Mouse (Mus musculus) forebrain, embryonic 11.5 days (tissue): ENCODE measurements at regions not wholly inside any gene's neighbourhood (a gene's known extent, or its start where the extent isn't known, plus 50 kb on each side); places are given as distances from the start of the nearest gene placed in this dataset.
A peak's percentile ranks its signal among the peaks of the same experiment; 100 is the strongest.
"Not testable (repeated sequence)": the region's sequence is repeated elsewhere in the genome, so short reads cannot be mapped to it uniquely, and the experiment has no call there.

ENCODE experiments used
- ATAC-seq: fragments of 200-750 bp; cut with Nextera tagmentation; replicated peaks from 2 replicates; pipeline ENCODE4 v1.8.0; 2017; ENCODE audit warnings: moderate TSS enrichment; ENCODE audit not compliant: low FRiP score
- DNase-seq: peaks from one replicate; pipeline ENCODE4 v3.0.0-alpha.2; 2017; ENCODE audit warnings: low spot score
- H3K27ac ChIP-seq: fragments of 300-500 bp; sonication (generic); 2 replicates; pipeline ENCODE4 v1.5.1; 2014; ENCODE audit warnings: low read depth, low read length
- H3K27me3 ChIP-seq: fragments of 300-500 bp; sonication (generic); 2 replicates; pipeline ENCODE4 v1.6.1; 2014; ENCODE audit warnings: mild to moderate bottlenecking, low read length, mixed read lengths; ENCODE audit not compliant: control insufficient read depth, insufficient read depth
- H3K36me3 ChIP-seq: fragments of 300-500 bp; sonication (generic); 2 replicates; pipeline ENCODE4 v1.6.1; 2014; ENCODE audit warnings: mild to moderate bottlenecking, low read length, moderate library complexity, mixed read lengths; ENCODE audit not compliant: control insufficient read depth, insufficient read depth
- H3K4me1 ChIP-seq: fragments of 300-500 bp; sonication (generic); replicated peaks from 2 replicates; pipeline ENCODE4 v1.6.1; 2014; ENCODE audit warnings: low read length, mixed read lengths; ENCODE audit not compliant: control insufficient read depth, insufficient read depth
- H3K4me2 ChIP-seq: fragments of 300-500 bp; sonication (generic); 2 replicates; pipeline ENCODE4 v1.6.1; 2014; ENCODE audit warnings: low read depth, mild to moderate bottlenecking, low read length, moderate library complexity, mixed read lengths; ENCODE audit not compliant: severe bottlenecking
- H3K4me3 ChIP-seq: fragments of 300-500 bp; sonication (generic); 2 replicates; pipeline ENCODE4 v1.5.1; 2014; ENCODE audit warnings: low read depth, low read length
- H3K9ac ChIP-seq: fragments of 300-500 bp; sonication (generic); 2 replicates; pipeline ENCODE4 v1.6.1; 2014; ENCODE audit warnings: low read length
- H3K9me3 ChIP-seq: fragments of 300-500 bp; sonication (generic); 2 replicates; pipeline ENCODE4 v1.6.1; 2016; ENCODE audit warnings: low read length, mixed read lengths; ENCODE audit not compliant: control insufficient read depth
- WGBS: fragments of 180-500 bp; shearing (Covaris S2); extraction: QIAGEN DNeasy Blood & Tissue Kit; methylation state at CpG from one replicate; pipeline ENCODE4 v1.1.7; 2014; 5-methylcytosine and 5-hydroxymethylcytosine counted together

GRCm38 (mm10) chr6:13763636-13764035 is 76.1 kb downstream of the Gpr85 start:
- H3K4me2 ChIP-seq, ATAC-seq, H3K27ac ChIP-seq, H3K36me3 ChIP-seq, H3K9me3 ChIP-seq, H3K9ac ChIP-seq, H3K27me3 ChIP-seq, H3K4me1 ChIP-seq, H3K4me3 ChIP-seq, DNase-seq: not testable (repeated sequence)
- 92% methylated on average over 4 of the region's 4 CpGs for WGBS

- ATAC-seq: no peak
- no peak overlapping the region for H3K4me2 ChIP-seq
- H3K4me1 ChIP-seq: no peaks in the 10 kb centered on the region
- no peak overlapping the region for H3K27ac ChIP-seq
- H3K36me3 ChIP-seq: no peaks in the 10 kb centered on the region
- H3K9me3 ChIP-seq: no peaks in the 10 kb centered on the region
- H3K4me3 ChIP-seq: no peak overlapping the region
- DNase-seq: no peak
- no peak overlapping the region for H3K9ac ChIP-seq
- H3K27me3 ChIP-seq: no peaks in the 10 kb centered on the region
- 86% methylated on average over 2 of the region's 2 CpGs for WGBS
Observed at GRCm38 (mm10) chr6:13759431-13759830, 80.3 kb downstream of the Gpr85 start.

- Histone ChIP-seq H3K36me3 (no peaks in the 10 kb centered on the region), H3K4me2 (no peak overlapping the region), H3K9me3 (no peaks in the 10 kb centered on the region), H3K27me3 (no peaks in the 10 kb centered on the region), H3K4me3 (no peak overlapping the region), H3K9ac (no peak overlapping the region), H3K4me1 (no peaks in the 10 kb centered on the region), H3K27ac (no peak overlapping the region)
- DNase-seq: no peak
- ATAC-seq: no peak
Observed at GRCm38 (mm10) chr6:13758946-13759345, 80.8 kb downstream of the Gpr85 start.

GRCm38 (mm10) chr6:13748931-13749638 is 71.3 kb upstream of the Bmt2 start:
- no peak for DNase-seq
- ATAC-seq: peak; percentile 32; the same call in 1 of the 2 replicates
- no peaks in the 10 kb centered on the region for H3K4me1 ChIP-seq
- H3K4me3 ChIP-seq: no peak overlapping the region
- no peak overlapping the region for H3K4me2 ChIP-seq
- H3K9me3 ChIP-seq: no peaks in the 10 kb centered on the region
- H3K27me3 ChIP-seq: no peaks in the 10 kb centered on the region
- no peaks in the 10 kb centered on the region for H3K36me3 ChIP-seq
- 44% methylated on average over 7 of the region's 7 CpGs for WGBS
- no peak overlapping the region for H3K9ac ChIP-seq
- H3K27ac ChIP-seq: no peak overlapping the region

- 5% methylated on average over 8 of the region's 8 CpGs for WGBS
- ATAC-seq (peak; percentile 56; the same call in 1 of the 2 replicates), DNase-seq (no peak)
- H3K4me3 ChIP-seq: no peak overlapping the region
- H3K4me1 ChIP-seq: no peaks in the 10 kb centered on the region
- no peaks in the 10 kb centered on the region for H3K27me3 ChIP-seq
- no peak overlapping the region for H3K27ac ChIP-seq
- no peaks in the 10 kb centered on the region for H3K36me3 ChIP-seq
- no peaks in the 10 kb centered on the region for H3K9me3 ChIP-seq
- no peak overlapping the region for H3K9ac ChIP-seq
- no peak overlapping the region for H3K4me2 ChIP-seq
Observed at GRCm38 (mm10) chr6:13747969-13748368, 70.2 kb upstream of the Bmt2 start.

- no peak overlapping the region for H3K4me3 ChIP-seq
- H3K27ac ChIP-seq: no peak overlapping the region
- no peak for ATAC-seq
- no peaks in the 10 kb centered on the region for H3K4me1 ChIP-seq
- WGBS: 93% methylated on average over 8 of the region's 8 CpGs
- H3K27me3 ChIP-seq: no peaks in the 10 kb centered on the region
- DNase-seq: no peak
- no peaks in the 10 kb centered on the region for H3K9me3 ChIP-seq
- H3K4me2 ChIP-seq: no peak overlapping the region
- no peak overlapping the region for H3K9ac ChIP-seq
- H3K36me3 ChIP-seq: no peaks in the 10 kb centered on the region
Observed at GRCm38 (mm10) chr6:13746577-13747482, 69.1 kb upstream of the Bmt2 start.
